Mouse (Mus musculus) layer of hippocampus, adult 18-20 months (tissue): Measurements from ENCODE around the gene Ap1ar. TPM values are rescaled to one million over a fixed set of nuclear protein-coding genes. Genes with fewer than 3 reads are reported as not detected.
A peak's percentile ranks its signal among the peaks of the same experiment; 100 is the strongest.
"Not testable (repeated sequence)": the region's sequence is repeated elsewhere in the genome, so short reads cannot be mapped to it uniquely, and the experiment has no call there.

Experiments
- DNase-seq, 2 experiments: peaks; one replicate each; pipeline ENCODE4 v3.0.0; 2022; ENCODE audit warnings: low spot score in 2 of 2
- total RNA-seq, 2 experiments: library from RNA; stranded (reverse); gene quantifications; 2 replicates each; pipeline ENCODE4 v1.2.3; 2021

Gene Ap1ar
- total RNA-seq, 2 experiments from 2014 or later = 81.4 to 83.4 TPM

DNA sequence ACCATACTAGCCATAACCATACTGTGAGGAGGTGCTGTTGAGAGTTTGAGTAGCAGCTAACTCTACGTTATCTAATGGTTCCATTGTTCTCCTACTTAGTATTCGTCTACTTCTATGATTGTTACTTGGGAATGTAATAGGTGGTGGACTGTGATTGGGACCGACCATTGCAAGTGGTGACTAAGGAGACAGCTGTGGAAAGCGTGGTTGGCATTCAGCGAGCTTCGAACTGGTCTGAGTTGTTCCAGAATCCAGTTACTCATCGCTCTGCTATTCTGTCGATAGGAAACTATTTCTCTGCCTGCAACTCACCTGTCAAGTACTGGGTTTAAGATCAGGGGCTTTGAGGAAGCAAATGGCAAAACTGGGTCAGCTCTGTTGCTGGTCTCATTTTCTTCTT, 36.2 kb downstream of the Ap1ar start:
- no peak for DNase-seq

DNA sequence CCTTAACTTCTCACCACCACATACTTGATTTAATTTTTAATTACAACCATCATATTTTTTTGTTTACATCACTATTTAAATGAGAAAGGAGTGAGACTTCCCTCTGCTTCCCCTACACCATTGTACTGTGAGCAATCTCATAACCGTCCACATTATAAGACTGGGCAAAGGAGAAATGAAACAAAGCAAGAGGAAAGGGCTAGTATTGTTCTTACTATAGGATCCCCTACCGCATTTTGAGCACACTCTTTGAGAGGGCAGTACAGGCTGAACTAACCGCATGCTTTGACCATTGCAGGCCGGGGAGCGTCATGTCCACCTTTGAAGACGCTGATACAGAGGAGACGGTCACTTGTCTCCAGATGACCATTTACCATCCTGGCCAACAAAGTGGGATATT, 41.1 kb downstream of the Ap1ar start:
- no peak for DNase-seq

DNA sequence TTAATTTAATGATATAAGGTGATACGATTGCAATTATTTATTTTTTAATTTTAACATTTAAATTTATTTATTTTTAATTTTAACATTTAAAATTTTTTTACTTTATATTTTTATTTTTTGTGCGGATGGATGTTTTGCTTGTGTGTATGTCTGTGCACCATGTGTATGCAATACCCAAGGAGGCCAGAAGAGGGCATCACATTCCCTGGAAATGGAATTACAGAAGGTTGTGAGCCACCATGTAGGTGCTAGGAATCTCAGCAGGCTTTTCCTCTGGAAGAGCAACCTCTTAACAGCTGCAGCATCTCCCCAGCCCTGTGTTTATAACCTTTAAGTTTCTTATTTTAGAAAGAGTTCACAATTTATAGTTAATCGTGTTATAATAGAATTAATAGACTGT, 41.6 kb downstream of the Ap1ar start:
- DNase-seq = no peak

DNA sequence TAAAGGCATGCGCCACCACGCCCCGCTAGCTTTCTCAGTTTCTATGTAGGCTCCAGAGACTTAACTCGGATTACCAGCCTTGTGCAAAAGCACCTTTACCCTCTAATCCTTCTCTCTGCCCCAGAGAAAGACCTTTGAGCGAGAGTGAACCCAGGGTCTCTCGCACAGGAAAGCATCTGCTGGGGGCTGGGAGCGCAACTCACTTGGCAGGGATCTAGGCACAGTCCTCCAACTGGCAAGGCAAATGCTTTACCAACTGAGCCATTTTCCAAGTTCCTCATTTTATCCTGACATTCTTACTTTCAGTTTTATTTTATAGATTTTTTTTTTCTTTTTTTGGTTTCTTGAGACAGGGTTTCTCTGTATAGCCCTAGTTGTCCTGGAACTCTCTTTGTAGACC, 44.3 kb downstream of the Ap1ar start:
- no peak for DNase-seq

DNA sequence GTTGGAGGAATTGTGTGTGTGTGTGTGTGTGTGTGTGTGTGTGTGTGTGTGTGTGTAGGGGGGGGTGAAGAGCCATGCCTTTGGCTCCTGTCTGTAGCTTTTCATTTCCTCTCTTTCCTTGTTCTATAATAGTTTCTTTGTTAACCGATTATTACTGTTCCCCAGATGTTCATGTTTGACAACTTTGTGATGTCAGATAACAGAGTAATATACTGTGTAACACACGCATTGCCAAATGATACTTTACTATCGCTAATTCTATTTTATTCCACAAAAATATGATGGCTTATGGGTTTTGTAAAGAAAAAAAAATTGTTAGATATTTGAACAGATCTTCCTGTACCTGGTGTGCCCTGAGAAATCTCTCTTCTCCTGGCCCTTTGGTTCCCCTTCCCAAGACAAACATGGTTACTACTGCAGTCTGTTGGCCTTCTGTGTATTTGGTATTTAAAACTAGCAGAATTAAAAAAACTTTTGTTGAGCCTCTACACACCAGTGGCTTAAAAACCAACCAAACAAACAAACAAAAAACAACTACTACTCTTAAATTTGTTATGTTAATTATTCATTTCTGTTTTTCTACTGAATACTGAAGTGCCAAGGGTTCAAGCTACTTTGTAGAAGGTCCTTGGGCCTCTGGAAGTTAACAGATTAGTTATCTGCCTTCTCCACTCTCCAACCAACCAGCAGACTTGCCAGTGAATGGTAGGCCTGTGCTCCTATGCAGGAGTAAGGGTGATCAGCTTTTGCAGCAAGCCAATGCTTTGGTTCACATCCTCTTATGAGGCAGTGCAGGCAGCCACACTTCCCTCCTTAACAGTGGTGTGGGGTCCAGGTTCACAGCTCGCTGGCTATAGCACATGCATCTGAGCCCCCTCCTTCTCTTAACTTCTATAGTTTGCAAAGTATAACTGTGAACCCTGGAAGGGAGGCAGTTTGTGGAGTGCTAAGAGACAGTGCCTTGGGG, 45.4 kb downstream of the Ap1ar start:
- DNase-seq = no peak

DNA sequence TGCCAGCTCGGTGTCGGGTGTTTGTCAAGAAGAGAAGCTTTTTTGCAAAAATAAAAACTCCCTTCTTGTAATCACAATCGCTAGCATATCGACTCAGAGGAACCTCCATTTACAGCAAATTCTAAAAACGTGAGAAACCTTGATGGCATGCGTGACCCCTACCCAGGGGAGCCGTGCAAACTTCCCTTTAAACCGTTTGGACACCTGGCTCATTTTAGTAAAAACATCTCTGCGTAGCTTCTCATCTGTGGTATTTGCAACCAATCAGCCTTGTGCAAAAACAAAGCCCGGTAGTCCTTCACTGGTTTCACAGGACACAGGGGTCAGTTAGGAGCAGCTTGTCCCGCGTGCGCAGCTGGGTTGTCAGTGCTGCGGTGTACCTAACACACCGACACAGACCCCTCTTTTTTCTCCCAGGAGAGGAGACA, 46.3 kb downstream of the Ap1ar start:
- no peak for DNase-seq

DNA sequence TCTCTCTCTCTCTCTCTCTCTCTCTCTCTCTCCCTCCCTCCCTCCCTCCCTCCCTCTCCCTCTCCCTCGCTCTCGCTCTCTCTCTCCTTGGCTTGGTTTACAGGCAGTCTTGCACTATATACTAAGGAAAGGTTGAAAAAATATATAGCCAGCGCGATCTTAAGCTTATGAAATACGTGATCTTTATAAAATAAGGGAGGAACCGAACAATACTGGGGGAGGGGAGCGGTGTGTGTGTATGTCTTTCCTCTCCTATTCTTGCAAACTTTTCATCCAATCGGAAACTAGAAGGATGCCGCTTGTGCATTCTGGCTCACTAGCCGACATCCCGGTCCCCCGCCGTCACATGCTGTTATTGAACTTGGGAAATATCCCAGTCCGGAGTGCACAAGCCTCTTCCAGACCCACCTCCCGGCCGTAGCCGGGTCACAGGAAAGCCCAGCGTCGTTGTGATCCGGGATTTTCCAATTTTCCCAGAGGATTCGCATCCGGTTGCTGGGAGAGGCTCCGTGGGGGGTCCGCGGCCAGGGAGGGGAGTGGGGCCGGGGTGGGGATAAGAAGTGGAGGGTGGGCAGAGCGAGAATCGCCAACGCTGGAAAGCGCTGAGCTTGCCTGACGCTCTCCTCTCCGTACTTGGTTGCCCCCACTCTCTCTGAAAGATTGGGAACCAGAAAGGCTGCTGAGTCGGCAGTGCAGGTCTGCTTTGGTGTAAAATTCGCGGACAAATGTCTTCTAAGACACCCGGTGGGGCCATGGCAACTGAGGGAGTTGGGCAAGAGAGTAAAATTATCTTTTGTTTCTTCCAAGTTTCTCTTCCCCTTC, 46.9 kb downstream of the Ap1ar start:
- DNase-seq = peak in 1 of 2 experiments; percentile 22

DNA sequence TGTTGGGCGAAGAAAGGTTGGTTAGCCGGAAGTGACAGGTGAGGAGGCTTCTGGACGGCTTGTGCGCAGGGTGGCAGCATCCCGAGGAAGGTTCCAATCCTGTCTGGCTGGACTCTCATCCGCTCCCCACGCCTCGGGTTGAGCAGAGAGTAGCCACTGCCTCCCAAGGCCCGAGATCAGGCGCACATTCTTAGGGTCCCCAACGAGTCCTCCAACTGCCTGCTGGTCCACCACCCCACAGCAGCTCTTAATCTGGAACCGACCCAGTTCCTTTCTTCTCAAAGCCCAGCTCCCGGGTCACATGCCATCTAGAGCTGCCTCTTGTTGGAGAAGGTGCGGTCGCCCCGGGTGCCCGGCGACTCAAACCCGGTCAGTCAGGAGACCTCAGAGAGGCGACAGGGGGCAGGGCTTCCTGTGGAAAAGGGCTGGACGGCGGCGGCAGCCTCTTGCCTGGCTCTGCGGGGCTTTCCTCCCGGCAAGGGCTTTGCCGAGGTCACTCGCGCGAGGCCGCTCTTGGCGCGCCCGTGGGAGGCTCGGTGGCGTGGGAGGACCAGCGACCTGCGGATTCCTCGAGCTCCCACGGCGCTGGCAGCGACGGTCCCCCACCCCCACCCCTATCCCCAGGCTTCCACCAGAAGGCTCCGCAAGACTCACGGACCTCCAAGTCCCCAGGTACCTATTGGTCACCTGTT, 47.7 kb downstream of the Ap1ar start, which contains the start of gene Tifa:
Gene Tifa (plus strand): TSS at position 306 of the 692 bp plus-strand sequence.
- DNase-seq = peak in 1 of 2 experiments; percentile 28

DNA sequence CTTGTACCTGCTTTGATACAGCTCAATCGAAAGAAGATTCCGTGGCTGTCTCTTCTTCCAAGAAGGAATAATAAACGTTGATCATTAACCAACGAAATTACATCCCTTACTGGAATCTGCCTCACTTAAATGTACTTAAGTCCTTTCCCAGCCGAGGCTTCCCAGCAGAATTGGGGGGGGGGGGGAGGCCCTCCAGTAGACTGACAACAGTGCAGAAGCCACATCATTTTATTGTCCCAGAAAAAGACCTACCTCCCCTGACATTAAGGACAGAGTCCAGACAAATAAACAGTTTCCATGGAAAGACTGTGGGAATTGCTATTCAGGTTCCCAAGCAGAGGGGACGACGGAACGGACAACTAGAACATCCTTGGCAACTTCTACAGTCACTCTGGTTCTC, 48.4 kb downstream of the Ap1ar start:
- no peak for DNase-seq

DNA sequence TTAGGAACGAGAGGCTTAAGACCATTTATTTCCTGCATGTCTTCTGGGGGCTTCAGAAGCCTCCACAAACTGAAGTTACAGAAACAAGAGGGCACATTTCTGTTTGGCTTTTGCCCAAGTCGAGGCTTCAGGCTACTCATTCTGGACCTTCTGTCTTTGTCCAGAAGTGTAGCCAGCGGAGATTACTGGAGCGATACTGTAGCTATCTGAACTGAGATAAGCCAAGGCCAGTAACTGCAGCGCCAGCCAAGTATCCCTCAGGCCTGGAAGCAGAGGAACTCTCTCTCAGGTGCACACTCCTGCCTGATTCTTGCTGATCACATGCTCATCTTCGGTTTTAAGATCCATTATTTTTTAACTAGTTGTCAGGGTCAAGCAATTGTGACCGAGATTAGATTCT, 49.3 kb downstream of the Ap1ar start:
- DNase-seq = no peak

DNA sequence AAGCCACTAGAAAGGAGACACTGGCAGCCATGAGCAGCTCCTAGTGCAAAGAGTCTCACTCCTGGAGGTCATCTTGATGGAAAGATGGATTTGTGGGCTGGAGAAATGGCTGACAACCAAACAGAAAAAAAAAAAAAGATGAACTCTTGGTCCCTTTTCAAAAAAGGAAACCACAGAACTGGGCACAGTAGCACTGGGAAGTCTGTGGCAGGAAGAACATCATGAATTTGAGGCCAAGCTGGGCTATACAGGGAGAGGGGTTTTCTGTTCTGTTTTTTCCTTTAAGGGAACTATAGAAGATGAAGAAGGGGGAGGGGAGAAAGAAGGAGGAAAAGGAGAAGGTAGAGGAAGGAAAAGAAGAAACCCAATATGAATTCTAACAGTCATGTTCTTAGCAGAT, 50.3 kb downstream of the Ap1ar start:
- DNase-seq = no peak

DNA sequence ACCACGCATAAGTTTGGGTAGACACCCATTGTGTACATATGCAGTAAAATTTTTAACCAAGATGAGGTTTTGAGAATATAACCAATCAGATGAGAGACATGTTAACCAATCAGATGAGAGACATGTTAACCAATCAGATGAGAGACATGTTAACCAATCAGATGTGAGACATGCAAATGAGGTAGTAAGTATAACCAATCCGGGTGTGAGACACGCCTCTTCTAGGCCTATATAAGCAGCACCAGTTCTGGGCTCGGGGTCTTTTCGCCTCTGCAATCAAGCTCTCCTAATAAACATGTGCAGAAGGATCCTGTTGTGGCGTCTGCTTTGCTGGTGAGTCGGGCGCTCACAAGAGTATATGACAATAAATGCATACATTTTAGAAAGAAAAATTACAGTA, 53.6 kb downstream of the Ap1ar start:
- DNase-seq = not testable (repeated sequence)

DNA sequence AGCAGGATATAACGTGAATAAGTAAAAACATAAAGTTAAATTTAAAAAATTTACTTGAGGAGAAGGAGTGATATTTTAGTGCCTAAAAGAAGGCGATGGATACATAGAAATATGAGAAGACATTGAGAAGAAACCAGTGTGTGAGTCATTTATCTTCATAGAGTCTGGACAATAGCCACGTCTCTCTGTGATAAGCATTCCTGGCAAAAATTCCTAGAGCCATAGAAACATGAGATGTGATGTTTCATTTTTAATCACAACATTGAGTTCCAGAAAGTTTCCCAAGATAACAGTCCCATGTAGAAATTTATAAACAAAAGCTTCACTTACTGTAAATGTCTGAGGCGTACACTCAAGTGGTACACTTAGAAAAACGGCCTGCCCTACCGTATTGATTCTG, 54.4 kb downstream of the Ap1ar start:
- no peak for DNase-seq

DNA sequence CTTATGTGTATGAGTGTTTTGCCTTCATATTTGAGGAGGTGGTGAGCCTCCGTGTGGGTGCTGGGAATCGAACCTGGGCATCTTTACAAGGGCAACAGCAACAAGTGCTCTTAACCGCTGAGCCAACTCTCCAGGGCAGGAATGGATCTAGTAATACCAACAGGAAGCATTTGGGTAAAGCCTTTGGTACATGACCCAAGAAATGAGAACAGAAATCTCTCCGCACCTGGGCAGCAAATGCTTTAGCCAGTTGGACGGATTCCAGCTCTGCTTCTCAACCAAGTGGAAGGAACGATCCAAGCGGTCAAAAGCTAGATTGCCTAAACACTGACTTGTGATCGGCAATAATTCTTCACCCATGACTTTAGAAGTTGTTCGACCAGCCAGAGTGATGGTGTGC, 56.4 kb downstream of the Ap1ar start:
- DNase-seq = no peak

DNA sequence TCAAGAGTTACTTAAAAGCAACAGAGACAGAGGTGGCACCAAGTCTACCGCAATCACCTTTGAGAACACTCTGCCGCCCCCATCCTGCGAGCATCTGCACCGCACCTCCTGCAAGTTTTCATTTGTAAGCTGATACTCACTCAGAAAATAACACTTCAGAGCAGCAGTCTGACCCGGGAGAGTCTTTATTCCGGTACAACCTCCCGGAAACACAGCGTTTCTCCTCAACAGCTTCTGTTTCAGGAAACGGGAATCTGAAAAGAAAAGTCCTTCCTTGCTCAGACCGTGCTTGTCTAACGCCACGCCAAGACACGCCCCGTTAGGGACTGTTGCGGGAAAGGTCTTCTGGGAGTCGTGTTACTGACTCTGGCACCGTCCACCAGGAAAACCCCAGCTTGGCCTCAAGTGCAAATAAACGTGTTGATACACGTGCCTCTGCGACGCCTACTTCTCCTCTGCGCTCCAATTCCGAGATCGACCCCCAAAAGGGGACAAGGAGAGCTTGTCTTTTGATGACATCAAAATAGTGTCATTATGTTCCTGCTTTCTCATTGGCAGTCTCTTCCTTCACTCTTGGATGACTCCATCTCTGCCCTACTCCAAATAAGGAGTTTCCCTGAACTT, 57.2 kb downstream of the Ap1ar start, which contains the start of gene Alpk1:
Gene Alpk1 (minus strand): TSS at position 507 of the 624 bp plus-strand sequence.
- DNase-seq = peak; percentile 16 to 55

DNA sequence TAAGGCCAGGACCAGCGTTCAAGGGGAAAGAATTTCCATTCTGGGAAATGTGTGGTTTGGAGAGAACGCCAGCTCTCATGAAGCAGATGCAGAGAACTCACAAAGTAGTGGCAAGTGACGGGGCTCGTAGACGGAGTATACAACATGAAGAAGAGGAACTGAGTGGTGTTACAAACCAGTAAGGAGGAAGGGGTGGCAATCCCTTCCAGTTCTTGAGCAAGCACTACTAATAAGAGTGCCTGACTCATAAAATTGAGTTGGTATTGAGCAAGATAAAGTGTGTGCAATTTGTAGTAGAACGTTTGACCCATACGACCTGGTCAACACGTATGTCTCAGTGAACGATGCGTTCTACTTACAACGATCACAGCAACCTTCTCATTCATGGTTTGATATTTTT, 68.2 kb downstream of the Ap1ar start:
- no peak for DNase-seq

DNA sequence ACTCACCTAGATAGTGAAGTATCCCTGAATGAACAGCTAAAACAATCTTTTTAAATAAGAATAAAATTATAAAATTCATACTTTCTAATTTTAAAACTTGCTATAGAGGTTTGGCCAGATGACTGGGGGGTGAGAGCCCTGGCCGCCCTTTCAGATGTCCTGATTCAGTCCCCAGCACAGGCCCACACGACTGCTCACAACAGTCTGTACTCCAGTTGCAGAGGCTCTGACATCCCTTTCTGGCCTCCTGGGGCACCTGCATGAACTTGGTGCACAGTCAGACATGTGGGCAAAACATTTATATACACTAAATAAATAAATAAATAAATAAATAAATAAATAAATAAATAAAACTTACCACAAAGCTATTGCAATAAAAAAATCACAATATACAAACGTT, 71.4 kb downstream of the Ap1ar start:
- DNase-seq = no peak

DNA sequence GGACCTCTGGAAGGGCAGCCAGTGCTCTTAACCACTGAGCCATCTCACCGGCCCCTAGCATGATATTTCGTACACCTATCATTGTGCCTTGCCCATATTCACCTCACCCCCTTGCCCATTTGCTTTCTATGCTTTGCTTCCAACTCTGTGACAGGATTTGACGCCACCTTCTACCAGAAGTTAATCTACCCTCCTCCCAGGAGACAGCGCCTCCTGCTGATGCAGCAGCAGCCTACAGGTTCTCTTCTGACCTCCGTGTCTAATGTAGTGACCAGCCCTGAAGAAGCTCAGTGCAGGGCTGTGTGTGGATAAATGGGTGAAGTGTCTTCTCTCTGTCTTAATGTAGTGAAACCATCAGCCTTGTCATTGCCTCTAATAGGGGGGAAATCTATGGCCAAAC, 72.8 kb downstream of the Ap1ar start:
- DNase-seq = no peak

DNA sequence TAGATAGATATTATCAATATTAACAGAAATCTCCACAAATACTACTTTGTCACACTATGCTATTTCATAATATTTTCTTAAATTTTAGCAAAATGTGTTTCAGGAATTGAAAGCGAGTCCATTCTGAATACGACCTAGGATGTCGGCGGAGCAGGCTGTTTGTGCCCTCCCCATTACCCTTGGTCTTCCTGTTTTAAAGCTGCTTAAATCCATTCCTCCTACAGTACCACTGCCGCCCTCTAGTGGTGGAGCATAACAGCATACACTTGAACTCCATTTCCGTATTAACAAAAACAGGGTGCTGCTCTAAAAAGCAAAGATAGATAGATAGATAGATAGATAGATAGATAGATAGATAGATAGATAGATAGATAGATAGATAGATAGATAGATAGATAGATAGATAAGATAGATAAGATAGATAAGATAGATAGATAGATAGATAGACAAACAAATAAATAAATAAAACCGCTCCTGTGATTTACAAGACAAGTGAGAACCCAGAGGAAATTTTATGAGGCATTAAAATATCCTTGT, 74.2 kb downstream of the Ap1ar start:
- DNase-seq = peak; percentile 54 to 75

DNA sequence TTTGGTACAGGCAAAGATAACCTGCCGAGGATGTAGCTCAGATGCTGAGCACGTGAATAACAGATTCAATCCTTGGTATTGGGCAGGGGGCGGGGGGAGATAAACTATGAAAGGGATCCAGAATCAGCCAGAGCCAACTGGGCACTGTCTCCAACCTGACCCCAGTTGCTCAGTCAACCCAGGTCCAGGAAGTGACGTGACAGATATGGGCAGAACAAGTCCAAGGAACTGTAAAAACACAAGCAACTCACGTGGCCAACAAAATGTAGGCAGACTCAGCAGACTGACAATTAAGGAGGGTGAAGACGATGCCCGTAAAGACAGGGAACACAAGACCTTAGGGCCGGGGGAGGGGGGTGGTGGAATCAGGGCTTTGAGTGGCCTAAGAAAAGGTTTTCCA, 74.9 kb downstream of the Ap1ar start:
- no peak for DNase-seq

DNA sequence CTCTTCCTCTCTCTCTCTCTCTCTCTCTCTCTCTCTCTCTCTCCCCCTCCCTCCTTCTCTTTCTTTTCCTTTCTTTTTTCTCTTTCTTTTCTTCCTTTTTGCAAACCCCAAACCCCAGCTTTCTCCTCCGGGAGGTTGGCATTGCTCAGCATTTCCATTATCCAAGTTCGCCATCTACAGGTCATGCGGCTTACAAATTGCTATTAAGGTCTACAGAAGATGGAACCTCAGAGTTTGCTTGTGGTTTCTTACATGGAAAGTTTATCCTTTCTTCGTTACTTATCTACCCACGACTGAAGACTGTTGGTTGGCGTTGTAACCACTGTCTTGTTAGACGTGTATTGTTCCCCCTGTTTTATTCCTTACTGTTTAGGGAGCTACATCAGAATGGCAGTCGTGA, 78.1 kb downstream of the Ap1ar start:
- peak in 1 of 2 experiments; percentile 65 for DNase-seq
